Mouse (Mus musculus) stomach, postnatal 0 days (tissue): ENCODE measurements around the gene Zfp78.
A peak's percentile ranks its signal among the peaks of the same experiment; 100 is the strongest.

Source experiments
- CTCF ChIP-seq: IDR thresholded peaks from 2 replicates; pipeline ENCODE4 v1.5.1; 2016; ENCODE audit warnings: antibody characterized with exemption, low read depth, mild to moderate bottlenecking, moderate library complexity
- EP300 ChIP-seq: optimal IDR thresholded peaks from 2 replicates; pipeline ENCODE3; 2016; ENCODE audit warnings: antibody characterized with exemption

- peak; percentile 17; the same call in 1 of the 2 replicates for TF ChIP-seq CTCF
- TF ChIP-seq EP300: no peak
Measured at GRCm38 (mm10) chr7:6429381-6429780, 66.3 kb downstream of the Zfp78 start.
